Mouse (Mus musculus) small intestine, adult 2 months (tissue): ENCODE measurements around the gene Phlda2. TPM values are rescaled to one million over a fixed set of nuclear protein-coding genes. Genes with fewer than 3 reads are reported as not detected.

Experiments
- H3K27ac ChIP-seq: fragments of 200-500 bp; 2 replicates; pipeline ENCODE4 v1.5.1; 2012; ENCODE audit warnings: low read depth, low read length, control low read depth, inconsistent platforms; ENCODE audit not compliant: insufficient read depth
- H3K27me3 ChIP-seq: fragments of 200-500 bp; 2 replicates; pipeline ENCODE4 v1.6.1; 2012; ENCODE audit warnings: mild to moderate bottlenecking, moderate library complexity, low read length, inconsistent platforms; ENCODE audit not compliant: control insufficient read depth, insufficient read depth
- H3K36me3 ChIP-seq: fragments of 200-500 bp; 2 replicates; pipeline ENCODE4 v1.6.1; 2012; ENCODE audit warnings: mild to moderate bottlenecking, low read length, control low read depth, inconsistent platforms; ENCODE audit not compliant: control insufficient read depth, insufficient read depth
- H3K4me1 ChIP-seq: fragments of 200-500 bp; 2 replicates; pipeline ENCODE4 v1.6.1; 2012; ENCODE audit warnings: low read length, inconsistent platforms, mixed read lengths; ENCODE audit not compliant: control insufficient read depth, insufficient read depth, insufficient read length
- H3K4me3 ChIP-seq: fragments of 200-500 bp; 2 replicates; pipeline ENCODE4 v1.5.1; 2012; ENCODE audit warnings: low read depth, mild to moderate bottlenecking, control low read depth, inconsistent platforms, low read length, moderate library complexity
- CTCF ChIP-seq: fragments of 200-500 bp; IDR thresholded peaks from 2 replicates; pipeline ENCODE4 v1.5.1; 2012; ENCODE audit warnings: low read depth, mild to moderate bottlenecking, control low read depth, inconsistent platforms, low read length, moderate library complexity, mixed read lengths; ENCODE audit not compliant: insufficient replicate concordance, insufficient read length; ENCODE audit errors: extremely low read depth
- POLR2A ChIP-seq: fragments of 200-500 bp; IDR thresholded peaks from 2 replicates; pipeline ENCODE4 v1.6.1; 2012; ENCODE audit warnings: low read depth, mild to moderate bottlenecking, control low read depth, inconsistent platforms, low read length, moderate library complexity
- WGBS: fragments of 180-500 bp; shearing (Covaris S2); methylation state at CpG from one replicate; pipeline ENCODE4 v1.1.7; 2018; 5-methylcytosine and 5-hydroxymethylcytosine counted together
- polyA plus RNA-seq: library from polyadenylated mRNA; depleted of rRNA; stranded (reverse); fragments of >200 nt; gene quantifications from 2 replicates; pipeline ENCODE4 v1.2.3, GENCODE M21; 2012

Gene Phlda2
- polyA plus RNA-seq, 1 experiment = 2.5 TPM

DNA sequence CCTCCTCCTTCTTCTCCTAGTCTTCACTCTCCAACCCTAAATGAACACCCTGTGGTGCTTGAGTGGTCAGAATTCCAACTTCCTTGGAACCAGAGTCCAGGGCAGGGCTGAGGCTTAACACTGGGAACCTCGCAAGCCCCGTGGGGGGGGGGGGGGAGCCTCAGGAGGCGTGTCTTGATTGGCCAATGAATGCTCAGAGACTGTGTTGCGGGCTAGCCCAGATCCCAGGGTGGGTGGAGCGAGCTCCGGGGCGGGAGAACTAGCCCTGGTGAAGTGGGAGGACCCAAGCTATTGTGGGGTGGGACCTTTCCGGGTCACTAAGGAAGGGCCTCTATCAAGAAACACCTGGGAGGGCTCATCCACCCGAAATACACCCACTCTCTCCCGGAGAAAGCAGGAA, 28.1 kb downstream of the Phlda2 start:
- Histone ChIP-seq H3K27ac (peak overlapping the region; percentile 91), H3K4me1 (peaks cover 28% of the 10 kb centered on the region), H3K36me3 (no peaks in the 10 kb centered on the region), H3K27me3 (no peaks in the 10 kb centered on the region), H3K4me3 (peak overlapping the region; percentile 64)
- WGBS = 13% methylated on average over 10 of the region's 10 CpGs
- TF ChIP-seq CTCF (no peak), POLR2A (no peak)

DNA sequence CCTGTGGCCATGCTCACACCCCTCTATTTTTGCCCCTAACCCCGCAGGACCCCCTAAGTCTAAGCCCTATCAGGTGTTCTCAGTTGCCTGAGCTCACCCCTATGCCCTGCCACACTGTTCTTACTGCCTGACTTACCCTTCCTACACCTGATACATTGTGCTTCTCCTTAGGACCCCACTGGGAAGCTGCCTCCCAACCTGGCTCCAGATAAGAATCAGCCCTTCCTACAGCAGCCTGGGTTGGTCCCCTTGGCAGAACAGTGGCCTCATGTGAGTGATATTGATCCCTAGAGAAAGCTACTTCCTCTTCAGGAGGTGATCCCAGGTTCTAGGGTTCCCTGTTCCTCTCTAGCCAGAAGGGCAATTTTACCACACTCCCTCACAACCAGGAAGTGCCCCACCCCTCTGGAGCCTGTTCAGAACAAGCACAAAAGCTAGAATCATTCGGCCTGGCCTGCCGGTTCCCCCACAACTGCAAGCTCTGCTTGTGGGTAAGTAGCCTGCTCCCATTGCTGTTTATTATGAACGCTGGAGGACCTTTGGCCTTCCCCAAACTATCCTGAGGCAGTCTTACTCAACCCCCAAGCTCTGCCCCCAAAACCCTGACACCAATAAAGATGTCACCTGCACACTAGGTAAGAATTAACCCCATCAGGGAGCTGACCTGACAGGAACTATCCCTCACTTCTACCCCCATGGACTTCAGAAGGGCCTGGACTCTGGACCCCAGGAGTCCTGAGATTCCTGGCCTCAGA, 29.4 kb downstream of the Phlda2 start, which contains the start of gene Slc22a18:
Gene Slc22a18 (plus strand): TSS at position 390 of the 755 bp plus-strand sequence.
- H3K36me3 ChIP-seq = no peaks in the 10 kb centered on the region
- 12% methylated on average over 4 of the region's 4 CpGs for WGBS
- H3K4me3 ChIP-seq = peak within 1 kb of the TSS; percentile 61

GRCm38 (mm10) chr7:143469946-143470345, 33.0 kb downstream of the Phlda2 start:
- H3K27ac ChIP-seq = no peak overlapping the region
- WGBS = 7% methylated on average over 8 of the region's 8 CpGs
- no peak for TF ChIP-seq POLR2A
- peak; percentile 88 for TF ChIP-seq CTCF
- no peaks in the 10 kb centered on the region for H3K36me3 ChIP-seq
- no peaks in the 10 kb centered on the region for H3K27me3 ChIP-seq
- peaks cover 10% of the 10 kb centered on the region for H3K4me1 ChIP-seq
- H3K4me3 ChIP-seq = no peak overlapping the region

More for the DNA sequence above, 29.4 kb downstream of the Phlda2 start, which contains the start of gene Slc22a18:
- TF ChIP-seq CTCF (no peak), POLR2A (no peak)
- Histone ChIP-seq H3K27me3 (no peaks in the 10 kb centered on the region), H3K27ac (peak within 1 kb of the TSS; percentile 91), H3K4me1 (peaks cover 28% of the 10 kb centered on the region)

- Histone ChIP-seq H3K27me3 (peaks cover 4% of the 10 kb centered on the region), H3K4me3 (no peak overlapping the region), H3K4me1 (peaks cover 3% of the 10 kb centered on the region; the same call in 1 of the 2 replicates), H3K27ac (no peak overlapping the region), H3K36me3 (no peaks in the 10 kb centered on the region)
- TF ChIP-seq POLR2A = no peak
- TF ChIP-seq CTCF = no peak
- 57% methylated on average over 6 of the region's 6 CpGs for WGBS
Measured at GRCm38 (mm10) chr7:143467714-143468113, 35.2 kb downstream of the Phlda2 start.

DNA sequence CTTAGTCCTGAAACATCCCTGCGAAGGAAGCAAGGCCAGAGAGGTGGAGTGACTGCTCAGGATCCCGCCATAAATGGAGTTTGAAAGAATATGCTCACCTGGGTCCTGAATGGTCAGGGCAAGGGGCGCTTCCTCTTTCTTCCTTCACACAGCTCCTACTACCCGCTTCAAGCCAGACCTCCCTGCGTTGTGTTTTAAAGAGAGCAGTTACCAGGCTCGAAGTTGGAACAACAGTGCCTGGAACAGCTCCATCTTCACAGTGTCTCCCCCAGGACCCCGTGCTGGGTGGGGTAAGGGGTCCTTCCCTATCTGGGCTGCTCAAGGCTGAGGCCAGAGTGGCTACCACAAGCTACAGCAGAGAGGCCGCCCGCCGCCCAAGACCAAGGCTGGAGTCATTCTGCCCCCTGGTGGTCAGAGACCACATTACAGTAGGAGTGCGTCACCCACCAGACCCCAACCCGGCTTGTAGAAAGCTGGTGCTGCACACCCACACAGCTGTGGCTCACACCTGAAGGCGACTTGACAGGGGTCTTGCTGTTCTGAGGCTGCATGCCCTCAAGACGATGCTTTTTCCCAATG, 36.8 kb downstream of the Phlda2 start:
- 39% methylated on average over 14 of the region's 14 CpGs for WGBS
- H3K4me3 ChIP-seq = no peak overlapping the region
- H3K27ac ChIP-seq = no peak overlapping the region
- no peak for TF ChIP-seq POLR2A
- TF ChIP-seq CTCF = peak; percentile 84
- H3K27me3 ChIP-seq = peaks cover 4% of the 10 kb centered on the region
- peaks cover 3% of the 10 kb centered on the region; the same call in 1 of the 2 replicates for H3K4me1 ChIP-seq
- no peaks in the 10 kb centered on the region for H3K36me3 ChIP-seq

DNA sequence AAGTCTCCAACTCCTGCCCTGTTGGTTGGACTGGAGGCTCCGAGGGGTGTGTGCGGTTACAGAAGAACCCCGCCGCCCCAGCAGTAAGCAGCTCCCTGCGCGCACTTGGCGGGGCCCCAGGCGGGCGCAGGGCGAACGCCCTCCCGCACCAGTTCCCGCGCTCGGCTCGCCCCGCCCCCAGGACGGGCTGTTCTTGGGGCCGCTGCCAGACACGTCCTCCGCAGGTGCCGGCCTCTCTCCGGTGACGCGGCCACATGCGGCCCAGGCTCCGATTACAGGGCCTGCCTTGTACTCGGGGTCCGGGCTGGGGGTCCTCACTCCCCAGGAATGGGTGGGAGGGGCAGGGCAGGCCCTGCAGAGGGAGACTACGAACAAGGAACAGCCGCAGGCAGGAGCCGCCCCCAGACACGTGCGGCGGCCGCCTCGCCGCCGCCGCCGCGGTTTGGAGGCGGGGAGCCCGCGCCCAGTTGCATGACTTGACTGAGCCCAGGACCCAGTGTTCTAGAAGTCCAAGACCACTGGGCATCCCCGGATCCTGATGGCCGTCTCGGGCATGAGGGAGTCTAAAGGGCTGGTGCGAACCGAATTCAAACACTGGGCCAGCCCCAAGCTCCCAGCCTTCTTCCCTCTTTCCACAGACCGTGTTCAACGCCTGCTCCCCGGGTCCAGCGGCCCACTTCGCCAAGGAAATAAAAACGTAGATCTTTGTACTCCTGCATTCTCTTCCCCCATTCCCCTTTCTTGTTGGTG, 38.0 kb downstream of the Phlda2 start:
- Histone ChIP-seq H3K4me3 (peak overlapping the region; percentile 61), H3K36me3 (no peaks in the 10 kb centered on the region), H3K4me1 (peaks cover 9% of the 10 kb centered on the region), H3K27ac (no peak overlapping the region), H3K27me3 (peaks cover 9% of the 10 kb centered on the region)
- WGBS = 9% methylated on average over 56 of the region's 56 CpGs
- TF ChIP-seq POLR2A = no peak
- TF ChIP-seq CTCF = no peak
